Mouse (Mus musculus) kidney, adult 2 months (tissue): ENCODE data around the gene Arl9. TPM values are rescaled to one million over a fixed set of nuclear protein-coding genes. Genes with fewer than 3 reads are reported as not detected.
"Not testable (repeated sequence)": the region's sequence is repeated elsewhere in the genome, so short reads cannot be mapped to it uniquely, and the experiment has no call there.

Experiments
- DNase-seq: peaks from one replicate; pipeline ENCODE4 v3.0.0; 2021
- H3K27ac ChIP-seq: fragments of 200-500 bp; 2 replicates; pipeline ENCODE4 v1.5.1; 2012; ENCODE audit warnings: low read depth, low read length, control low read depth, inconsistent platforms; ENCODE audit not compliant: insufficient read depth
- H3K27me3 ChIP-seq: fragments of 200-500 bp; replicated peaks from 2 replicates; pipeline ENCODE4 v1.6.1; 2012; ENCODE audit warnings: mild to moderate bottlenecking, moderate library complexity, low read length, inconsistent platforms; ENCODE audit not compliant: control insufficient read depth, insufficient read depth
- H3K36me3 ChIP-seq: fragments of 200-500 bp; 2 replicates; pipeline ENCODE4 v1.6.1; 2012; ENCODE audit warnings: mild to moderate bottlenecking, moderate library complexity, low read length, inconsistent platforms; ENCODE audit not compliant: control insufficient read depth, insufficient read depth
- H3K4me1 ChIP-seq: fragments of 200-500 bp; 2 replicates; pipeline ENCODE4 v1.6.1; 2011; ENCODE audit warnings: low read length; ENCODE audit not compliant: control insufficient read depth, insufficient read depth
- H3K4me3 ChIP-seq: fragments of 200-500 bp; 2 replicates; pipeline ENCODE4 v1.5.1; 2011; ENCODE audit warnings: mild to moderate bottlenecking, low read depth, low read length, control low read depth; ENCODE audit not compliant: insufficient read depth
- CTCF ChIP-seq: fragments of 200-500 bp; conservative IDR thresholded peaks from 2 replicates; pipeline ENCODE4 v1.5.1; 2011; ENCODE audit warnings: low read depth, mild to moderate bottlenecking, control low read depth, low read length, moderate library complexity, mixed read lengths; ENCODE audit not compliant: insufficient read depth, insufficient read length
- POLR2A ChIP-seq: fragments of 200-500 bp; IDR thresholded peaks from one replicate; pipeline ENCODE4 v1.6.1; 2011; ENCODE audit warnings: low read depth, low read length, control low read depth
- whole genome bisulfite sequencing: fragments of 180-500 bp; shearing (Covaris S2); methylation state at CpG from one replicate; pipeline ENCODE4 v1.1.7; 2018; 5-methylcytosine and 5-hydroxymethylcytosine counted together
- polyA plus RNA-seq: library from polyadenylated mRNA; depleted of rRNA; stranded (reverse); fragments of >200 nt; gene quantifications from 2 replicates; pipeline ENCODE4 v1.2.3, GENCODE M21; 2012; rRNA removed

Gene Arl9
- polyA plus RNA-seq, 1 experiment = 0.30 TPM

GRCm38 (mm10) chr5:77028034-77028433 lies 24.2 kb downstream of the Arl9 start:
- Histone ChIP-seq H3K4me3 (no peak overlapping the region), H3K27me3 (no peaks in the 10 kb centered on the region), H3K4me1 (no peaks in the 10 kb centered on the region), H3K36me3 (no peaks in the 10 kb centered on the region), H3K27ac (no peak overlapping the region)
- TF ChIP-seq CTCF (no peak), POLR2A (no peak)
- whole genome bisulfite sequencing = 86% methylated on average over 3 of the region's 3 CpGs
- no peak for DNase-seq

GRCm38 (mm10) chr5:77029735-77030134 lies 25.9 kb downstream of the Arl9 start:
- DNase-seq = peak; percentile 12
- WGBS = 78% methylated on average over 5 of the region's 5 CpGs
- no peaks in the 10 kb centered on the region for H3K36me3 ChIP-seq
- H3K27ac ChIP-seq = no peak overlapping the region
- no peaks in the 10 kb centered on the region for H3K4me1 ChIP-seq
- H3K27me3 ChIP-seq = no peaks in the 10 kb centered on the region
- TF ChIP-seq POLR2A (no peak), CTCF (peak; percentile 69)
- H3K4me3 ChIP-seq = no peak overlapping the region

- not testable (repeated sequence) for H3K36me3 ChIP-seq, DNase-seq
These were observed 31.2 kb downstream of the Arl9 start for GRCm38 (mm10) chr5:77035101-77035500.

DNA sequence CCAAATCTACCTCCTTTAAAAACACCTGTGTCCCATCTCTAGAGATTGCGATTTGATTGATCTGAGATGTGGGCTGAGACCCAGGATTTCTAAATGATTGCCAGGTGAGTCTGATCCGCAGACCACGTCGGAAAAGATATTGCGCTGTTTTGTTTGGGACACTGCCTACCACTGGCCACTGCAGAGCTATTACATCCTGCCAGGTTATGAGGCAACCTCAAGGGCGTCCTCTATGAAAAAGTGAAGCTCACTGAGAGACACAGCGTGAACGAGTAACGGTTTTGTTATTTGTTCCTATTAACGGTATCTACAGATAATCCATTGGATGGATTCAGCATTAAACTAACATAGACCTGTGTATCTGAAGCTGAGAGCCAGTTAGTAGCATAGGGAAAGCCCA lies 34.6 kb downstream of the Arl9 start:
- H3K36me3 ChIP-seq = no peaks in the 10 kb centered on the region
- no peak overlapping the region for H3K4me3 ChIP-seq
- no peaks in the 10 kb centered on the region for H3K4me1 ChIP-seq
- TF ChIP-seq POLR2A (no peak), CTCF (no peak)
- no peaks in the 10 kb centered on the region for H3K27me3 ChIP-seq
- no peak for DNase-seq
- WGBS = 88% methylated on average over 10 of the region's 10 CpGs
- H3K27ac ChIP-seq = no peak overlapping the region

More at GRCm38 (mm10) chr5:77035101-77035500, 31.2 kb downstream of the Arl9 start:
- not testable (repeated sequence) for H3K4me1 ChIP-seq, H3K27ac ChIP-seq, H3K27me3 ChIP-seq, H3K4me3 ChIP-seq

- Histone ChIP-seq H3K27me3 (no peaks in the 10 kb centered on the region), H3K4me3 (no peak overlapping the region), H3K27ac (no peak overlapping the region), H3K36me3 (no peaks in the 10 kb centered on the region), H3K4me1 (no peaks in the 10 kb centered on the region)
- DNase-seq = no peak
- TF ChIP-seq CTCF = no peak
- TF ChIP-seq POLR2A = no peak
These were observed 35.5 kb downstream of the Arl9 start for GRCm38 (mm10) chr5:77039391-77039790.

DNA sequence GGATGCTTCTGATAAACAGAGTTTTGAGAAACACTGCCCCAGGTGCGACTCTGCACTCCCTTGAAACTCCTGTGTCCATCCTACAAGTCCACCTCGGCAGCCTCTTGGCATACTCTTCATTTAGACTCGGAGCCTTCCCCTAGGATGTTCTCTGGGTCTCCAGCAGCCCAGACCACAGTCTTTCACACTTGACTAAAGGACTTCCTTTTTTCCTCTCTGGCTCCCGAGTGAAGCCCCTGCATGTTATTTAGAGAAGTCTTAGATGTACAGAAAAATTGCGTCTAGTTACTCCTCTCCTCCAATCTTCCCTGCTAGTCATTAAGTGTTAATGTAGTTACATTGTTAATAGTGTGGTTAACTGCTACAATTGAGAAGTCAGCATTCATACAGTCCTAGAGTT lies 40.5 kb downstream of the Arl9 start:
- Histone ChIP-seq H3K36me3 (no peaks in the 10 kb centered on the region), H3K27me3 (no peaks in the 10 kb centered on the region), H3K27ac (no peak overlapping the region), H3K4me3 (no peak overlapping the region), H3K4me1 (no peaks in the 10 kb centered on the region)
- DNase-seq = no peak
- 61% methylated on average over 5 of the region's 5 CpGs for WGBS
- TF ChIP-seq CTCF (no peak), POLR2A (no peak)

GRCm38 (mm10) chr5:77052616-77053015 lies 48.8 kb downstream of the Arl9 start:
- TF ChIP-seq CTCF (no peak), POLR2A (no peak)
- Histone ChIP-seq H3K4me1 (no peaks in the 10 kb centered on the region), H3K27ac (no peak overlapping the region), H3K27me3 (no peaks in the 10 kb centered on the region), H3K4me3 (no peak overlapping the region), H3K36me3 (no peaks in the 10 kb centered on the region)
- no peak for DNase-seq
- 91% methylated on average over 5 of the region's 5 CpGs for WGBS

- TF ChIP-seq CTCF = no peak
- no peak for TF ChIP-seq POLR2A
- 53% methylated on average over 12 of the region's 12 CpGs for WGBS
- no peaks in the 10 kb centered on the region for H3K27me3 ChIP-seq
These were observed 53.1 kb downstream of the Arl9 start for GRCm38 (mm10) chr5:77056881-77057440.

More at GRCm38 (mm10) chr5:77056881-77057440, 53.1 kb downstream of the Arl9 start:
- Histone ChIP-seq H3K4me1 (no peaks in the 10 kb centered on the region), H3K27ac (no peak overlapping the region), H3K4me3 (no peak overlapping the region), H3K36me3 (no peaks in the 10 kb centered on the region)
- DNase-seq = no peak

Other genes starting within 250 kb of the Arl9 start
- 14.3 and 15.1 TPM in 2 replicates for gene Aasdh, start 98.5 kb upstream of the Arl9 start, polyA plus RNA-seq
- 120 and 170 TPM in 2 replicates for gene Paics, start 52.7 kb upstream of the Arl9 start, polyA plus RNA-seq
- 11.2 and 12.9 TPM in 2 replicates for gene Ppat, start 52.5 kb upstream of the Arl9 start, polyA plus RNA-seq
- 21.5 and 24.4 TPM in 2 replicates for gene Srp72, start 29.4 kb upstream of the Arl9 start, polyA plus RNA-seq
- gene Thegl, start 12.0 kb downstream of the Arl9 start, polyA plus RNA-seq = not detected in 2 replicates
- gene Hopx, start 111.1 kb downstream of the Arl9 start, polyA plus RNA-seq = 14.2 and 18.4 TPM in 2 replicates
- 0.23 and 0.68 TPM in 2 replicates for gene Spink2, start 207.4 kb downstream of the Arl9 start, polyA plus RNA-seq